ENCODE assay signal across 8 mouse cellular contexts in the genomic region with DNA sequence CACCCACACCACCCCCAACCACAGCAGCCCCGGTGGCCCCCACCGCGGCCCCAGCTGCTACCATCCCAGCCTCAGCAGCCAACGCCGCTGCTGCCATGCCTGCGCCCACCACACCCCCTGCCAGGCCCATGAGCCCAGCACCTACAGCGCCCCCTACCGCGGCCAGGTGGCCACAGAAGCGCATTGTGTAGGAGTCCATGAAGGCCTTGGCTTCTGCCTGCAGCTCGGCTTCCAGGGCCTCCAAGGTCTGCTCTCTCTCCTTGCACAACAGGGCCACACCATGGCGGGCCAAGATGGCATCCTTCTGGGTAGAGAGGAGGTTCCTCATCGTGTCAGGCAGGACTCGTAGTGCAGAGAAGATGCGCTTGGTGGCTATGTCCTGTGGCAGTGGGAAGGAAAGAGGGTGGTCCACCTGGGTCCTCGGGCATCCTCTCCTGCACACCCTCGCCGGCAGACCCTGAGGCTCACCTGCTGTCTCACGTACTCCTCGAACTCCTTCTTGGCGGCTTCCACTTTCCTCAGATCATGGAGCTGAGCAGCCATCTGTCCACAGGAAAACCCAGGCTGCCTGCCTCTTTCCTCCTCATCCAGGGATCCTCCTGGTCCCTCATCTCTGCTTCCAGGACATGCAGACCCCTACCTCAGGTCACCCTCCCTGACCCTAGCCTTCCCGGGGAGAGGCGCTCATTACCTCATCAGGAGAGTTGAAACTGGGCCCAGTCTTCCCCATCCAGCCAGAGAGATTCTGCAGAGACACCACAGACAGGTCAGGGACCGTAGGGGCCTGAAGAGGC. TPM values are rescaled to one million over a fixed set of nuclear protein-coding genes. Genes with fewer than 3 reads are reported as not detected.
DNase-seq lines count a peak whose midpoint lies in the region; ATAC-seq and TF ChIP-seq lines count a peak whose summit lies in the region.
"Had no signal": no experiment of that assay in that cellular context is flagged by ENCODE, and none has a peak within 500 bp of the region (broad histone marks: within the 10 kb centered on the region; RNA-seq: fewer than 3 reads in every experiment).

No protein-coding gene starts in this region.

- peak; percentile 23 for TF ChIP-seq CTCF in liver, adult 2 months (IDR thresholded peaks at IDR 0.05; ENCODE audit: low read depth, low read length)
- peak; percentile 10; the same call in 1 of the 2 replicates for TF ChIP-seq CTCF in brain, embryonic 14.5 days (IDR thresholded peaks at IDR 0.05; ENCODE audit: borderline replicate concordance, extremely low read depth, insufficient read depth, insufficient read length)
- peak; percentile 49 for TF ChIP-seq CTCF in stomach, postnatal 0 days (IDR thresholded peaks at IDR 0.05; ENCODE audit: low read depth)

- no peaks in the 10 kb centered on the region for H3K36me3 ChIP-seq in liver, adult 2 months (ENCODE audit: control insufficient read depth, insufficient read depth, low read length)
- H3K36me3 ChIP-seq in liver, embryonic 12.5 days, result no peaks in the 10 kb centered on the region
- H3K36me3 ChIP-seq in embryonic facial prominence, embryonic 13.5 days, result no peaks in the 10 kb centered on the region
- H3K36me3 ChIP-seq in stomach, postnatal 0 days (ENCODE audit: control insufficient read depth, insufficient read depth, low read length), result no peaks in the 10 kb centered on the region

- peaks cover 9% of the 10 kb centered on the region for H3K27me3 ChIP-seq in liver, adult 2 months (ENCODE audit: control insufficient read depth, insufficient read depth, low read length)
- peaks cover 45% of the 10 kb centered on the region for H3K27me3 ChIP-seq in liver, embryonic 12.5 days (replicated peaks)
- no peaks in the 10 kb centered on the region for H3K27me3 ChIP-seq in embryonic facial prominence, embryonic 13.5 days
- no peaks in the 10 kb centered on the region for H3K27me3 ChIP-seq in stomach, postnatal 0 days (ENCODE audit: control insufficient read depth, insufficient read depth, low read length)

- no peaks in the 10 kb centered on the region for H3K9me3 ChIP-seq in liver, embryonic 12.5 days (replicated peaks)
- H3K9me3 ChIP-seq in embryonic facial prominence, embryonic 13.5 days, result no peaks in the 10 kb centered on the region
- no peaks in the 10 kb centered on the region for H3K9me3 ChIP-seq in stomach, postnatal 0 days (ENCODE audit: control insufficient read depth, low read length)

- H3K9ac ChIP-seq in liver, adult 2 months (ENCODE audit: low read depth, low read length), result no peak overlapping the region
- no peak overlapping the region for H3K9ac ChIP-seq in liver, embryonic 12.5 days
- peak overlapping the region; percentile 32; the same call in 1 of the 2 replicates for H3K9ac ChIP-seq in embryonic facial prominence, embryonic 13.5 days
- H3K9ac ChIP-seq in stomach, postnatal 0 days (ENCODE audit: low read length), result 0 out of 2 replicates have a peak overlapping the region, but pooled peaks have one; percentile 27

- no peak for DNase-seq in liver, adult 2 months (ENCODE audit: extremely low read depth, low read depth, low spot score)
- no peak for DNase-seq in brain, embryonic 14.5 days (ENCODE audit: low read depth)
- DNase-seq in stomach, postnatal 0 days (ENCODE audit: low spot score), result peak; percentile 30
- no peak for DNase-seq in gastrocnemius, postnatal 25 days
- DNase-seq: kidney, postnatal 14 days had no signal

- H3K4me2 ChIP-seq in liver, embryonic 12.5 days, result no peak overlapping the region
- H3K4me2 ChIP-seq in embryonic facial prominence, embryonic 13.5 days, result no peak overlapping the region
- H3K4me2 ChIP-seq in stomach, postnatal 0 days (replicated peaks; ENCODE audit: low read depth), result no peak overlapping the region

- H3K27ac ChIP-seq in liver, adult 2 months (replicated peaks; ENCODE audit: insufficient read depth, low read depth, low read length), result no peak overlapping the region
- no peak overlapping the region for H3K27ac ChIP-seq in liver, embryonic 12.5 days
- peak overlapping the region; percentile 83 for H3K27ac ChIP-seq in embryonic facial prominence, embryonic 13.5 days
- no peak overlapping the region; the same call in 1 of the 2 replicates for H3K27ac ChIP-seq in stomach, postnatal 0 days (replicated peaks)

- no peak for ATAC-seq in liver, embryonic 12.5 days
- no peak for ATAC-seq in embryonic facial prominence, embryonic 13.5 days (ENCODE audit: insufficient number of reproducible peaks, insufficient read depth, low FRiP score, low TSS enrichment, low read depth)
- no peak for ATAC-seq in stomach, postnatal 0 days (ENCODE audit: low FRiP score, low TSS enrichment)
- ATAC-seq in monocyte, adult 5-6 weeks (replicated peaks; ENCODE audit: insufficient number of reproducible peaks, low FRiP score, low TSS enrichment, poor library complexity, severe bottlenecking), result no peak

- TF ChIP-seq POLR2A in liver, adult 2 months (IDR thresholded peaks at IDR 0.05; ENCODE audit: extremely low read depth, insufficient read depth, low read length), result no peak
- TF ChIP-seq POLR2A in brain, embryonic 14.5 days (IDR thresholded peaks at IDR 0.05; ENCODE audit: borderline replicate concordance, extremely low read depth, insufficient read depth, insufficient read length, poor library complexity, severe bottlenecking), result no peak

- H3K79me2 ChIP-seq in liver, adult 2 months (ENCODE audit: control insufficient read depth, insufficient read depth, low read length), result no peaks in the 10 kb centered on the region

- no peaks in the 10 kb centered on the region for H3K4me1 ChIP-seq in liver, adult 2 months (ENCODE audit: control insufficient read depth, insufficient read depth, low read length)
- H3K4me1 ChIP-seq in liver, embryonic 12.5 days, result 0 out of 2 replicates have a peak, but pooled peaks cover 5% of the 10 kb centered on the region
- H3K4me1 ChIP-seq in embryonic facial prominence, embryonic 13.5 days, result peaks cover 55% of the 10 kb centered on the region
- H3K4me1 ChIP-seq in stomach, postnatal 0 days (replicated peaks; ENCODE audit: control insufficient read depth, insufficient read depth), result no peaks in the 10 kb centered on the region

- WGBS in liver, adult 2 months, result 79% methylated on average over 24 of the region's 24 CpGs
- WGBS in liver, embryonic 12.5 days (ENCODE audit: insufficient replicate concordance), result 53% methylated on average over 24 of the region's 24 CpGs
- 75% methylated on average over 24 of the region's 24 CpGs for WGBS in embryonic facial prominence, embryonic 13.5 days
- WGBS in stomach, postnatal 0 days, result 72% methylated on average over 24 of the region's 24 CpGs

- TF ChIP-seq EP300 in stomach, postnatal 0 days (optimal IDR thresholded peaks at IDR 0.05), result no peak

- H3K4me3 ChIP-seq in liver, adult 2 months (ENCODE audit: insufficient read depth, low read depth, low read length), result no peak overlapping the region
- no peak overlapping the region for H3K4me3 ChIP-seq in liver, embryonic 12.5 days
- H3K4me3 ChIP-seq in embryonic facial prominence, embryonic 13.5 days, result no peak overlapping the region
- no peak overlapping the region for H3K4me3 ChIP-seq in stomach, postnatal 0 days (ENCODE audit: low read depth, low read length)

RNA-seq across cellular contexts. Expression of gene Rnf112, which starts 4.2 kb away (rescaled TPM):
- not detected in 2 replicates for total RNA-seq in liver, adult 2 months (2014; rRNA removed)
- polyA plus RNA-seq in liver, adult 2 months (2012; rRNA removed), result not detected in 2 replicates
- polyA plus RNA-seq in liver, embryonic 12.5 days (2016; fragmentation: Nextera tagmentation; extraction: Ambion mirVana), result 0.13 and 0.14 TPM in 2 replicates
- 62.5 and 88.6 TPM in 2 replicates for polyA plus RNA-seq in brain, embryonic 14.5 days (2012; rRNA removed)
- 0.76 and 1.3 TPM in 2 replicates for polyA plus RNA-seq in embryonic facial prominence, embryonic 13.5 days (2015; fragmentation: Nextera tagmentation; extraction: Ambion mirVana)
- 0.84 and 1.3 TPM in 2 replicates for polyA plus RNA-seq in stomach, postnatal 0 days (2015; fragmentation: Nextera tagmentation; extraction: Ambion mirVana)
- total RNA-seq in monocyte, adult 5-6 weeks (2017), result not detected in 3 replicates
- total RNA-seq in gastrocnemius, postnatal 25 days (2021), result under 1 TPM; 0.21 to 0.33 TPM

RNA-seq across cellular contexts. Expression of gene Mfap4, which starts 35.5 kb away (rescaled TPM):
- 0.28 and 0.81 TPM in 2 replicates for total RNA-seq in liver, adult 2 months (2014; rRNA removed)
- polyA plus RNA-seq in liver, adult 2 months (2012; rRNA removed), result 4.2 and 6.5 TPM in 2 replicates
- 11.0 and 16.3 TPM in 2 replicates for polyA plus RNA-seq in liver, embryonic 12.5 days (2016; fragmentation: Nextera tagmentation; extraction: Ambion mirVana)
- polyA plus RNA-seq in brain, embryonic 14.5 days (2012; rRNA removed), result 89.5 and 119 TPM in 2 replicates
- polyA plus RNA-seq in embryonic facial prominence, embryonic 13.5 days (2015; fragmentation: Nextera tagmentation; extraction: Ambion mirVana), result 262 and 326 TPM in 2 replicates
- polyA plus RNA-seq in stomach, postnatal 0 days (2015; fragmentation: Nextera tagmentation; extraction: Ambion mirVana), result 174 and 184 TPM in 2 replicates
- total RNA-seq in monocyte, adult 5-6 weeks (2017), result not detected in 3 replicates
- total RNA-seq in gastrocnemius, postnatal 25 days (2021), result 10 to 100 TPM; 41.9 to 52.4 TPM

RNA-seq across cellular contexts. Expression of gene Mapk7, which starts 44.5 kb away (rescaled TPM):
- total RNA-seq in liver, adult 2 months (2014; rRNA removed), result 1.2 and 1.4 TPM in 2 replicates
- polyA plus RNA-seq in liver, adult 2 months (2012; rRNA removed), result 1.7 and 4.7 TPM in 2 replicates
- polyA plus RNA-seq in liver, embryonic 12.5 days (2016; fragmentation: Nextera tagmentation; extraction: Ambion mirVana), result 12.9 and 14.8 TPM in 2 replicates
- 108 and 140 TPM in 2 replicates for polyA plus RNA-seq in brain, embryonic 14.5 days (2012; rRNA removed)
- 79.4 and 80.0 TPM in 2 replicates for polyA plus RNA-seq in embryonic facial prominence, embryonic 13.5 days (2015; fragmentation: Nextera tagmentation; extraction: Ambion mirVana)
- polyA plus RNA-seq in stomach, postnatal 0 days (2015; fragmentation: Nextera tagmentation; extraction: Ambion mirVana), result 14.5 and 15.4 TPM in 2 replicates
- 14.7 to 31.5 TPM (median 15.7 TPM) in 3 replicates for total RNA-seq in monocyte, adult 5-6 weeks (2017)
- 1 to 10 TPM; 3.2 to 4.5 TPM for total RNA-seq in gastrocnemius, postnatal 25 days (2021)

RNA-seq across cellular contexts. Expression of gene B9d1, which starts 55.2 kb away (rescaled TPM):
- 1.1 and 1.7 TPM in 2 replicates for total RNA-seq in liver, adult 2 months (2014; rRNA removed)
- 1.7 and 2.2 TPM in 2 replicates for polyA plus RNA-seq in liver, adult 2 months (2012; rRNA removed)
- 4.8 TPM in 2 replicates for polyA plus RNA-seq in liver, embryonic 12.5 days (2016; fragmentation: Nextera tagmentation; extraction: Ambion mirVana)
- polyA plus RNA-seq in brain, embryonic 14.5 days (2012; rRNA removed), result 42.6 and 60.3 TPM in 2 replicates
- polyA plus RNA-seq in embryonic facial prominence, embryonic 13.5 days (2015; fragmentation: Nextera tagmentation; extraction: Ambion mirVana), result 36.6 and 36.7 TPM in 2 replicates
- 11.3 and 11.9 TPM in 2 replicates for polyA plus RNA-seq in stomach, postnatal 0 days (2015; fragmentation: Nextera tagmentation; extraction: Ambion mirVana)
- not detected in 3 replicates for total RNA-seq in monocyte, adult 5-6 weeks (2017)
- total RNA-seq in gastrocnemius, postnatal 25 days (2021), result 1 to 10 TPM; 5.5 to 7.4 TPM

Comparison
In these comparisons a context has a peak if more than half of its experiments do, and no peak if none do; other contexts are left out.
1. H3K9ac ChIP-seq: peak in embryonic facial prominence, embryonic 13.5 days (single experiment) and stomach, postnatal 0 days (single experiment); none in liver, adult 2 months (single experiment) and liver, embryonic 12.5 days (single experiment).
2. RNA of gene Rnf112, which starts 4.2 kb away (polyA plus RNA-seq): 62.5 to 88.6 TPM in brain, embryonic 14.5 days; 0.84 to 1.3 TPM in stomach, postnatal 0 days, 0.76 to 1.3 TPM in embryonic facial prominence, embryonic 13.5 days, 0.13 to 0.14 TPM in liver, embryonic 12.5 days and not detected in liver, adult 2 months; every median in the first group is over 10 times any median in the second.
3. Peak in every context shown above with its lines, with median percentiles within 50 percentile points of each other: CTCF ChIP-seq.